Mouse (Mus musculus) stomach, embryonic 16.5 days (tissue): ENCODE results near the gene Rraga. TPM values are rescaled to one million over a fixed set of nuclear protein-coding genes. Genes with fewer than 3 reads are reported as not detected.

Source experiments
- ATAC-seq: fragments of 200-750 bp; cut with Nextera tagmentation; 2 replicates; pipeline ENCODE4 v1.8.0; 2017; ENCODE audit warnings: moderate number of reproducible peaks, moderate TSS enrichment; ENCODE audit not compliant: insufficient read depth, low FRiP score
- H3K27ac ChIP-seq: fragments of 300-500 bp; sonication (generic); 2 replicates; pipeline ENCODE4 v1.5.1; 2014; ENCODE audit warnings: low read length
- H3K27me3 ChIP-seq: fragments of 300-500 bp; sonication (generic); 2 replicates; pipeline ENCODE4 v1.6.1; 2014; ENCODE audit warnings: low read length, control low read depth, mixed read lengths; ENCODE audit not compliant: control insufficient read depth, insufficient read depth
- H3K36me3 ChIP-seq: fragments of 300-500 bp; sonication (generic); 2 replicates; pipeline ENCODE4 v1.6.1; 2014; ENCODE audit warnings: low read length; ENCODE audit not compliant: control insufficient read depth, insufficient read depth
- H3K4me1 ChIP-seq: fragments of 300-500 bp; sonication (generic); 2 replicates; pipeline ENCODE4 v1.6.1; 2014; ENCODE audit warnings: low read length, control low read depth, mixed read lengths; ENCODE audit not compliant: control insufficient read depth, insufficient read depth
- H3K4me2 ChIP-seq: fragments of 300-500 bp; sonication (generic); 2 replicates; pipeline ENCODE4 v1.6.1; 2014; ENCODE audit warnings: low read depth, low read length, mixed read lengths
- H3K4me3 ChIP-seq: fragments of 300-500 bp; sonication (generic); replicated peaks from 2 replicates; pipeline ENCODE4 v1.5.1; 2014; ENCODE audit warnings: mild to moderate bottlenecking, low read length
- H3K9ac ChIP-seq: fragments of 300-500 bp; sonication (generic); 2 replicates; pipeline ENCODE4 v1.6.1; 2014; ENCODE audit warnings: low read length
- H3K9me3 ChIP-seq: fragments of 300-500 bp; sonication (generic); replicated peaks from 2 replicates; pipeline ENCODE4 v1.6.1; 2016; ENCODE audit warnings: low read length, control low read depth; ENCODE audit not compliant: control insufficient read depth
- WGBS: fragments of 180-500 bp; shearing (Covaris S2); extraction: QIAGEN DNeasy Blood & Tissue Kit; methylation state at CpG from one replicate; pipeline ENCODE4 v1.1.7; 2014; 5-methylcytosine and 5-hydroxymethylcytosine counted together
- polyA plus RNA-seq: library from polyadenylated mRNA; unstranded; fragments of >200 nt; fragmentation: Nextera tagmentation; extraction: Ambion mirVana; gene quantifications from 2 replicates; pipeline ENCODE4 v1.2.1, GENCODE M21; 2015

Gene Rraga
- polyA plus RNA-seq, 1 experiment from 2014 or later: 117 TPM

GRCm38 (mm10) chr4:86576120-86576541 is 663 bp downstream of the Rraga start:
- H3K36me3 ChIP-seq: no peaks in the 10 kb centered on the region; the same call in 1 of the 2 replicates
- no peaks in the 10 kb centered on the region for H3K9me3 ChIP-seq
- H3K4me1 ChIP-seq: peaks cover 16% of the 10 kb centered on the region
- WGBS: 0% methylated on average over 20 of the region's 20 CpGs
- H3K4me3 ChIP-seq: peak overlapping the region; percentile 93
- peak overlapping the region; percentile 99 for H3K27ac ChIP-seq
- H3K9ac ChIP-seq: peak overlapping the region; percentile 94
- H3K27me3 ChIP-seq: no peaks in the 10 kb centered on the region
- no peak for ATAC-seq
- H3K4me2 ChIP-seq: peak overlapping the region; percentile 84

- no peak for ATAC-seq
- peak overlapping the region; percentile 84 for H3K4me2 ChIP-seq
- H3K9ac ChIP-seq: peak overlapping the region; percentile 94
- H3K27me3 ChIP-seq: no peaks in the 10 kb centered on the region
- H3K9me3 ChIP-seq: no peaks in the 10 kb centered on the region
- H3K4me1 ChIP-seq: peaks cover 16% of the 10 kb centered on the region
- H3K36me3 ChIP-seq: no peaks in the 10 kb centered on the region; the same call in 1 of the 2 replicates
- 3% methylated on average over 11 of the region's 11 CpGs for WGBS
- peak overlapping the region; percentile 93 for H3K4me3 ChIP-seq
- H3K27ac ChIP-seq: peak overlapping the region; percentile 99
Measured at GRCm38 (mm10) chr4:86576630-86577225, 1.3 kb downstream of the Rraga start.

GRCm38 (mm10) chr4:86580056-86580455 is 4.6 kb downstream of the Rraga start:
- Histone ChIP-seq H3K4me3 (no peak overlapping the region), H3K36me3 (peaks cover 11% of the 10 kb centered on the region), H3K4me2 (no peak overlapping the region), H3K9ac (no peak overlapping the region), H3K27ac (no peak overlapping the region), H3K9me3 (no peaks in the 10 kb centered on the region), H3K27me3 (no peaks in the 10 kb centered on the region), H3K4me1 (peaks cover 16% of the 10 kb centered on the region)
- no peak for ATAC-seq
- WGBS: 64% methylated on average over 4 of the region's 4 CpGs

GRCm38 (mm10) chr4:86580591-86580990 is 5.1 kb downstream of the Rraga start:
- Histone ChIP-seq H3K4me1 (peaks cover 16% of the 10 kb centered on the region), H3K4me2 (no peak overlapping the region), H3K9me3 (no peaks in the 10 kb centered on the region), H3K27me3 (no peaks in the 10 kb centered on the region), H3K9ac (no peak overlapping the region), H3K36me3 (peaks cover 11% of the 10 kb centered on the region), H3K4me3 (no peak overlapping the region), H3K27ac (no peak overlapping the region)
- 79% methylated on average over 3 of the region's 3 CpGs for WGBS
- ATAC-seq: no peak

GRCm38 (mm10) chr4:86588236-86588635 is 12.8 kb downstream of the Rraga start:
- WGBS: 87% methylated on average over 3 of the region's 3 CpGs
- Histone ChIP-seq H3K9ac (no peak overlapping the region), H3K4me2 (no peak overlapping the region), H3K36me3 (peaks cover 14% of the 10 kb centered on the region; the same call in 1 of the 2 replicates), H3K4me3 (no peak overlapping the region), H3K9me3 (no peaks in the 10 kb centered on the region), H3K4me1 (no peaks in the 10 kb centered on the region), H3K27me3 (no peaks in the 10 kb centered on the region), H3K27ac (no peak overlapping the region)
- ATAC-seq: no peak

GRCm38 (mm10) chr4:86591304-86591703 is 15.8 kb downstream of the Rraga start:
- Histone ChIP-seq H3K9ac (no peak overlapping the region), H3K27me3 (no peaks in the 10 kb centered on the region), H3K27ac (no peak overlapping the region), H3K4me1 (no peaks in the 10 kb centered on the region), H3K4me2 (no peak overlapping the region), H3K36me3 (peaks cover 14% of the 10 kb centered on the region; the same call in 1 of the 2 replicates), H3K4me3 (no peak overlapping the region), H3K9me3 (no peaks in the 10 kb centered on the region)
- ATAC-seq: no peak
- 89% methylated on average over 2 of the region's 2 CpGs for WGBS

GRCm38 (mm10) chr4:86611524-86612288 is 36.2 kb downstream of the Rraga start, which contains the start of gene Haus6:
Haus6 (minus strand) TSS chr4:86612055.
- Histone ChIP-seq H3K4me2 (peak within 1 kb of the TSS; percentile 79), H3K27me3 (no peaks in the 10 kb centered on the region), H3K9ac (peak within 1 kb of the TSS; percentile 91), H3K9me3 (no peaks in the 10 kb centered on the region), H3K27ac (peak within 1 kb of the TSS; percentile 57), H3K36me3 (no peaks in the 10 kb centered on the region), H3K4me1 (peaks cover 5% of the 10 kb centered on the region), H3K4me3 (peak within 1 kb of the TSS; percentile 94)
- under 1% methylated on average over 59 of the region's 59 CpGs for WGBS
- peak; percentile 100 for ATAC-seq

- peak overlapping the region; percentile 94 for H3K4me3 ChIP-seq
- H3K27me3 ChIP-seq: no peaks in the 10 kb centered on the region
- H3K4me1 ChIP-seq: peaks cover 5% of the 10 kb centered on the region
- H3K9ac ChIP-seq: peak overlapping the region; percentile 72
- H3K27ac ChIP-seq: peak overlapping the region; percentile 42
- peak overlapping the region; percentile 45 for H3K4me2 ChIP-seq
- H3K9me3 ChIP-seq: no peaks in the 10 kb centered on the region
- 33% methylated on average over 8 of the region's 8 CpGs for WGBS
- no peak; the same call in 1 of the 2 replicates for ATAC-seq
- no peaks in the 10 kb centered on the region for H3K36me3 ChIP-seq
Measured at GRCm38 (mm10) chr4:86612289-86612620, 36.8 kb downstream of the Rraga start.

- Histone ChIP-seq H3K27me3 (no peaks in the 10 kb centered on the region), H3K36me3 (no peaks in the 10 kb centered on the region), H3K4me1 (no peaks in the 10 kb centered on the region), H3K4me3 (no peak overlapping the region), H3K9me3 (no peaks in the 10 kb centered on the region), H3K9ac (no peak overlapping the region), H3K4me2 (no peak overlapping the region), H3K27ac (no peak overlapping the region)
- ATAC-seq: no peak
- WGBS: 66% methylated on average over 2 of the region's 2 CpGs
Measured at GRCm38 (mm10) chr4:86620506-86620905, 45.0 kb downstream of the Rraga start.
